Mouse (Mus musculus): ENCODE measurements around the gene Pard3.

GRCm38 (mm10) chr8:127449066-127449840 is 385.6 kb downstream of the Pard3 start:
- no peak for TF ChIP-seq POLR2A (IDR thresholded peaks at IDR 0.05; ENCODE audit: borderline replicate concordance, extremely low read depth, insufficient read depth, insufficient read length, poor library complexity, severe bottlenecking)
- TF ChIP-seq CTCF (IDR thresholded peaks at IDR 0.05; ENCODE audit: borderline replicate concordance, extremely low read depth, insufficient read depth, insufficient read length): no peak
